Mouse (Mus musculus) embryonic facial prominence, embryonic 11.5 days (tissue): Measurements from ENCODE around the gene Fgfr2. TPM values are rescaled to one million over a fixed set of nuclear protein-coding genes. Genes with fewer than 3 reads are reported as not detected.
"Not testable (repeated sequence)": the region's sequence is repeated elsewhere in the genome, so short reads cannot be mapped to it uniquely, and the experiment has no call there.

Experiments
- ATAC-seq: fragments of 200-750 bp; cut with Nextera tagmentation; replicated peaks from 2 replicates; pipeline ENCODE4 v1.8.0; 2017; ENCODE audit warnings: low read depth; ENCODE audit not compliant: insufficient number of reproducible peaks, low FRiP score, low TSS enrichment
- DNase-seq: peaks from one replicate; pipeline ENCODE4 v3.0.0-alpha.2; 2015; ENCODE audit warnings: low spot score
- H3K27ac ChIP-seq: fragments of 300-500 bp; sonication (generic); replicated peaks from 2 replicates; pipeline ENCODE4 v1.5.1; 2014; ENCODE audit warnings: mild to moderate bottlenecking, low read depth, low read length, control low read depth
- H3K27me3 ChIP-seq: fragments of 300-500 bp; sonication (generic); 2 replicates; pipeline ENCODE4 v1.6.1; 2014; ENCODE audit warnings: mild to moderate bottlenecking, low read length, moderate library complexity, mixed read lengths; ENCODE audit not compliant: control insufficient read depth, insufficient read depth
- H3K36me3 ChIP-seq: fragments of 300-500 bp; sonication (generic); replicated peaks from 2 replicates; pipeline ENCODE4 v1.6.1; 2014; ENCODE audit warnings: low read depth, mild to moderate bottlenecking, low read length, moderate library complexity, mixed read lengths; ENCODE audit not compliant: control insufficient read depth, insufficient read depth
- H3K4me1 ChIP-seq: fragments of 300-500 bp; sonication (generic); 2 replicates; pipeline ENCODE4 v1.6.1; 2014; ENCODE audit warnings: low read length, mixed read lengths; ENCODE audit not compliant: control insufficient read depth, insufficient read depth
- H3K4me2 ChIP-seq: fragments of 300-500 bp; sonication (generic); 2 replicates; pipeline ENCODE4 v1.6.1; 2014; ENCODE audit warnings: low read depth, mild to moderate bottlenecking, control low read depth, low read length, moderate library complexity
- H3K4me3 ChIP-seq: fragments of 300-500 bp; sonication (generic); 2 replicates; pipeline ENCODE4 v1.5.1; 2014; ENCODE audit warnings: low read depth, low read length, control low read depth
- H3K9ac ChIP-seq: fragments of 300-500 bp; sonication (generic); replicated peaks from 2 replicates; pipeline ENCODE4 v1.6.1; 2014; ENCODE audit warnings: mild to moderate bottlenecking, control low read depth, low read length
- H3K9me3 ChIP-seq: fragments of 300-500 bp; sonication (generic); replicated peaks from 2 replicates; pipeline ENCODE4 v1.6.1; 2016; ENCODE audit warnings: mild to moderate bottlenecking, low read length, inconsistent platforms, mixed read lengths; ENCODE audit not compliant: control insufficient read depth
- whole genome bisulfite sequencing: fragments of 180-500 bp; shearing (Covaris S2); extraction: QIAGEN DNeasy Blood & Tissue Kit; methylation state at CpG from one replicate; pipeline ENCODE4 v1.1.7; 2014; 5-methylcytosine and 5-hydroxymethylcytosine counted together
- polyA plus RNA-seq: library from polyadenylated mRNA; unstranded; fragments of >200 nt; fragmentation: Nextera tagmentation; extraction: Ambion mirVana; gene quantifications from 2 replicates; pipeline ENCODE4 v1.2.1, GENCODE M21; 2014

Fgfr2 gene
- polyA plus RNA-seq, 1 experiment from 2014 or later, result 75.6 TPM

DNA sequence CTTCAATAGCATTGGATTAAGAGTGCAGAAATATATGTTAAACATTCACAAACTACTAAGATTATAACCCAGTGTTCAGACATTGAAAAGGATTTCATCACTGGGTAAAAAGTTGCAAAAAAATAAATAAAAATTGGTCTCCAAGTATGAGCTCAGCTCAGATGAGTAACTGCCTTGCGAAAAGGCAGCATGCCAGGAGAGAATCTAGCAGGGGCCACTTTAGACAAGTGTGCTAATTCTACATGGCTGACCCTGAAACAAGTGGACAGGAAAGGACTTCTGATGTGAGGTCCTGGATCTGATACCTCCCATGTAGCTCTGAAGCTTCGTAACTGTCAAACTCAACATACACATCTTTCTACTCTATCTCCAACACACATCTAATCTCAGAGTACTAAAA lies 2691.0 kb downstream of the Fgfr2 start:
- 86% methylated on average over 2 of the region's 2 CpGs for WGBS
- Histone ChIP-seq H3K4me2 (no peak overlapping the region), H3K4me1 (no peaks in the 10 kb centered on the region), H3K9me3 (no peaks in the 10 kb centered on the region), H3K9ac (no peak overlapping the region), H3K36me3 (no peaks in the 10 kb centered on the region), H3K27ac (no peak overlapping the region), H3K4me3 (no peak overlapping the region), H3K27me3 (no peaks in the 10 kb centered on the region)
- no peak for DNase-seq
- no peak for ATAC-seq

DNA sequence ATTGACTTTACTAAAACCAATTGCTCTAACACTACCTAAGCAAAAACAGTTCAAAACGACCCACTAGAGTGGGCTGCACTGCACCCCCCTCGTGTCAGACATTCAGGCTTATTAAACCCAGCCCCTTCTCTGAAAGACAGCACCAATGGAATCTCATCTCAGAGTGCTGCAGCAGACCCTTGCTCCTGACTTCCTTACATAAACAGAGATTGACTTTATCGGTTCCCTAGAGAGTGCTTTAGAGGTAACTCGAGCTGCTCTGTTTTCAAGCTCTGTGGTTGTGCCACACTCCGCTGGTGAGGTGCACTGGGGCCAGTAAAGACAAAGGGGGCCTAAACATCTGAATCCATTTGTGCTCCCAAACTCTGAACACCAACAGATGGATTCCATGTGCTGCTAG lies 2696.6 kb downstream of the Fgfr2 start:
- Histone ChIP-seq H3K4me2 (no peak overlapping the region), H3K9me3 (no peaks in the 10 kb centered on the region), H3K36me3 (no peaks in the 10 kb centered on the region), H3K27me3 (no peaks in the 10 kb centered on the region), H3K9ac (no peak overlapping the region), H3K27ac (peak overlapping the region; percentile 38), H3K4me1 (no peaks in the 10 kb centered on the region), H3K4me3 (no peak overlapping the region)
- ATAC-seq (peak; percentile 98), DNase-seq (peak; percentile 94)
- 3% methylated on average over 5 of the region's 5 CpGs for WGBS

DNA sequence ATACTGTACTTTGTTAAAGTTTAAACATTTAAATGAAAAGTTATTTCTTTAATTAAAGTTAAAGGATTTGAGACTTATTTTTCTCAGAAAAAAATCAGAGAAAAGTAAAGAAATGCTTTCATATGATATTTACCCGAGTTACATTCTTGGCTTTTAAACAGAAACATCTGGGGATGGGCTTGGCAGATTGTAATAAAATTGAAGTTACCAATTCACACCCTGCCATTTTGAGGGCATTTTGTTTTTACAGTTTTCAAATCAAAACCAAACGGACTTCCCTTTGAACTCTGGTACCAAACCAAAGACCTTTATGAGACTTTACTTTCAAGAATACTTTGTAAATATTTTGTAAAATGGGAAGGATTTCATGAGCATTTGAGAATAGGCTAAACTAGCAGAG lies 2697.2 kb downstream of the Fgfr2 start:
- Histone ChIP-seq H3K4me1 (no peaks in the 10 kb centered on the region), H3K9me3 (no peaks in the 10 kb centered on the region), H3K27ac (no peak overlapping the region), H3K4me2 (no peak overlapping the region), H3K36me3 (no peaks in the 10 kb centered on the region), H3K9ac (no peak overlapping the region), H3K4me3 (no peak overlapping the region), H3K27me3 (no peaks in the 10 kb centered on the region)
- WGBS, result 24% methylated on average over 2 of the region's 2 CpGs
- ATAC-seq (no peak), DNase-seq (peak; percentile 67)

DNA sequence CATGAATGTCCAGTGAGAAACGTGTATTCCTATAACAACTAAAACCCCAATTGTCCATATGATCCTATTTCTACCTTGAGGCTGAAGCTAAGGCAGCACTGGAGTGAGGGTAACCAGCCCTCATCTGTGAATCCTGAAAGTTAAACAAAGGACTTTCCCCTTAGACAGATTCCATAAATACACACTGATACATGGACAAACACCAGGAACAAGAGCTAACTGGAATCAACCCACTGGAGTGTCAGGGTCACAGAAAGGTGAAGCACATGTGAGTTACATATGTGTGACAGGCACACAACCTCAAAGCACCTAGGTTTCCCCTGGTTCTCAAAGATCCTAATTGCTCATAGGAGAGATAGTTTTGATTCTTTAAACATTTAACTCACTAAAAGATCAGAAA lies 2703.2 kb downstream of the Fgfr2 start:
- Histone ChIP-seq H3K9ac (no peak overlapping the region), H3K9me3 (no peaks in the 10 kb centered on the region), H3K4me2 (no peak overlapping the region), H3K4me1 (no peaks in the 10 kb centered on the region), H3K4me3 (no peak overlapping the region), H3K36me3 (no peaks in the 10 kb centered on the region), H3K27ac (no peak overlapping the region), H3K27me3 (no peaks in the 10 kb centered on the region)
- WGBS, result 51% methylated on average over 1 of the region's 1 CpGs
- DNase-seq, result no peak
- no peak for ATAC-seq

DNA sequence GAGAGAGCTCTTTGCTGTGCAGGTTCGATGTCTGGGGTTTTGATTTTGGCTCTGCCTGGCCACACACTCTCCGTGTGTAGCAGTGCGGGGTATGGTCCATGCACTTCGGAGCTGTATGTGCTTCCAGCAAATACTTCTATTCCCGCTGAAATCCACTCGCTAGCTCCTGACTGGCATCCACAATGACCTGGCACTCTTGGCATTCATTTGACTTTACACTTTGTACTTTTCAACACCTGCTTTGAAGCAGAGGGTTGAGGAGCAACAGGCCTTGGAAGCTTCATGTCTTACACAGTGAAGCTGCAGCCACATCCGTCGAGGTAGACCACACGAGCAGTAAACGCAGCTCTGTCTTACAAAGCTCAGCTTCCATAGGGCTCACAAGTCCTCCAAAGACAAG lies 2715.5 kb downstream of the Fgfr2 start:
- no peaks in the 10 kb centered on the region for H3K9me3 ChIP-seq
- H3K27ac ChIP-seq, result no peak overlapping the region
- DNase-seq (no peak), ATAC-seq (no peak)
- no peak overlapping the region for H3K4me3 ChIP-seq
- H3K36me3 ChIP-seq, result no peaks in the 10 kb centered on the region
- H3K9ac ChIP-seq, result no peak overlapping the region
- no peak overlapping the region for H3K4me2 ChIP-seq
- H3K27me3 ChIP-seq, result no peaks in the 10 kb centered on the region
- 91% methylated on average over 10 of the region's 10 CpGs for WGBS
- no peaks in the 10 kb centered on the region for H3K4me1 ChIP-seq

DNA sequence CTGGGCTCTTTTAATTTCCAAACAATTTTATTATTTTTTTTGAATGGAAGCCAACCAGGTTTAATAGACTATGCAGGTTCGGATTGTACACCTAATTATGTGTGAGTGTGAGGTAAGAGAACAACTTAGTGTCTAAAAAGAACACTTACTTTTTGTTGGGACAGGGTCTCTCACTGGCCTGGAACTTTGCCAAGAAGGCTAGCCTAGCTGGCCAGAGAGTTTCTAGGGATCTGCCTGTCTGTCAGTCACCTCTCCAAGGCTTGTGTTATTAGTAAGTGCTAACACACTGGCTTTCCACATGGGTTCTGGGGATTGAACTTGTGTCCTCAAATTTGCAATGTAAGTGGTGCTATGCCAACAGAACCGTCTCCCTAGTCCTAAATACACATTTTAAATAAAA lies 2719.8 kb downstream of the Fgfr2 start:
- no peak overlapping the region for H3K4me3 ChIP-seq
- H3K9ac ChIP-seq, result no peak overlapping the region

DNA sequence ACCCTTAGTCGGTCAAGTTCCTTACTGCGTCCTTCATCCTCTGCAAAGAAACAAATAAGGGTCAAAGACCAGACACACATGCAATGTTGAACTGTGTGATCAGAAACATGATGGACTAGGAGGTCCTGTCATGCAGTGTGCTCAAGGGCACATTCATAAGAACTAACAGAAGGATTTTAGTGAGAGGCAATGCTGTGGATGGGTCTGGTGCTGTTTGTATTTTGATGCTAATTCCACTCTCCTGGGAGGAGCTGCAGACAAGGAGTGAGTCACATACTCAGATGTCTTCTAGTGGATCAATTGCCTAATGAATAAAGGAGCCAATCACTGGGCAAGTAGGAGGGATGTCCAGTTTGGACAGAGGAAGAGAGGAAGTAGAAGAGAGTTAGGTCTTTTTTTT lies 2728.5 kb downstream of the Fgfr2 start:
- no peaks in the 10 kb centered on the region for H3K36me3 ChIP-seq
- no peaks in the 10 kb centered on the region for H3K9me3 ChIP-seq
- H3K4me2 ChIP-seq, result no peak overlapping the region
- no peak overlapping the region for H3K4me3 ChIP-seq
- 89% methylated on average over 2 of the region's 2 CpGs for WGBS
- ATAC-seq (no peak), DNase-seq (no peak)
- H3K4me1 ChIP-seq, result no peaks in the 10 kb centered on the region
- no peak overlapping the region for H3K27ac ChIP-seq
- no peak overlapping the region for H3K9ac ChIP-seq
- no peaks in the 10 kb centered on the region for H3K27me3 ChIP-seq

More for the DNA sequence above, 2719.8 kb downstream of the Fgfr2 start:
- no peaks in the 10 kb centered on the region for H3K9me3 ChIP-seq
- no peak for ATAC-seq
- H3K27ac ChIP-seq, result no peak overlapping the region
- WGBS, result 80% methylated on average over 2 of the region's 2 CpGs
- no peaks in the 10 kb centered on the region for H3K27me3 ChIP-seq
- H3K4me2 ChIP-seq, result no peak overlapping the region
- H3K4me1 ChIP-seq, result no peaks in the 10 kb centered on the region
- no peaks in the 10 kb centered on the region for H3K36me3 ChIP-seq
- peak; percentile 26 for DNase-seq

DNA sequence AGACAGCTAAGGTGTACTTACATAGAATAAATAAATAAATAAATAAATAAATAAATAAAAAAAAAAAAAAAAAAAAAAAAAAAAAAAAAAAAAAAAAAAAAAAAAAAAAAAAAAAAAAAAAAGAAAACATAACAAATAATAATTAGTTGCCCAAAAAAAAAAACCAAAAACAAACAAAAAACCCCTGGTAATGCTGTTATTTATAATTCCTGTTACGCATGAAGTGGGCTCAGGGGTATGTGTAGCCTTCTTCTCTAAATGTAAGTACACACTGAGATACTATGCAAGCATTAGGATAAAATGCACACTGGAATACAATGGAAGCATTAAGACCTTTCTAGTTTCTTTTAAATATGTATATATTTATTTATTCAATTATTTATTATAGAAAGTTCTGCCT lies 2733.1 kb downstream of the Fgfr2 start:
- not testable (repeated sequence) for H3K36me3 ChIP-seq, H3K27me3 ChIP-seq, H3K9me3 ChIP-seq, DNase-seq, H3K9ac ChIP-seq, ATAC-seq, H3K4me3 ChIP-seq, H3K4me2 ChIP-seq, H3K27ac ChIP-seq, H3K4me1 ChIP-seq
- 96% methylated on average over 1 of the region's 1 CpGs for WGBS
